Mouse (Mus musculus) embryo, embryonic 10 days (tissue): ENCODE data around the gene Hpgd.

ENCODE experiments used
- DNase-seq: peaks from one replicate; pipeline ENCODE4 v3.0.0-alpha.2; 2015; ENCODE audit warnings: low spot score

Gene Hpgd

GRCm38 (mm10) chr8:56323276-56323675 is 28.9 kb downstream of the Hpgd start:
- no peak for DNase-seq

GRCm38 (mm10) chr8:56327709-56328108 is 33.3 kb downstream of the Hpgd start:
- DNase-seq: no peak

- DNase-seq: no peak
Measured at GRCm38 (mm10) chr8:56328130-56328542, 33.8 kb downstream of the Hpgd start.

- no peak for DNase-seq
Measured at GRCm38 (mm10) chr8:56335390-56336000, 41.1 kb downstream of the Hpgd start.

- DNase-seq: no peak
Measured at GRCm38 (mm10) chr8:56336771-56337170, 42.4 kb downstream of the Hpgd start.

GRCm38 (mm10) chr8:56343505-56343904 is 49.1 kb downstream of the Hpgd start:
- DNase-seq: no peak

GRCm38 (mm10) chr8:56343940-56344339 is 49.6 kb downstream of the Hpgd start:
- no peak for DNase-seq

- no peak for DNase-seq
Measured at GRCm38 (mm10) chr8:56344359-56344758, 50.0 kb downstream of the Hpgd start.

- no peak for DNase-seq
Measured at GRCm38 (mm10) chr8:56345641-56346420, 51.4 kb downstream of the Hpgd start.

- no peak for DNase-seq
Measured at GRCm38 (mm10) chr8:56363180-56363579, 68.8 kb downstream of the Hpgd start.
